Mouse (Mus musculus) heart, postnatal 10 days (tissue): Measurements from ENCODE around the gene Ip6k1. TPM values are rescaled to one million over a fixed set of nuclear protein-coding genes. Genes with fewer than 3 reads are reported as not detected.

Experiments
- DNase-seq, 2 experiments: peaks; one replicate each; pipeline ENCODE4 v3.0.0; 2021
- intact Hi-C: fragments of 180-260 bp; cut with DNase I; formaldehyde crosslinking; loops from one replicate; pipeline ENCODE4 v1.15.1; 2025
- microRNA-seq, 2 experiments: library from miRNA; unstranded; fragments of <30 nt; microRNA quantifications; one replicate each; pipeline ENCODE4 v1.2.0; 2022
- total RNA-seq, 2 experiments: library from RNA; stranded (reverse); gene quantifications; 2 replicates each; pipeline ENCODE4 v1.2.3; 2021

Ip6k1 gene
- total RNA-seq, 2 experiments from 2014 or later, result 53.4 to 55.2 TPM

- no peak for DNase-seq
- intact Hi-C loops, result no loop called here
Observed at GRCm38 (mm10) chr9:108085261-108085660, 83.0 kb downstream of the Ip6k1 start.

DNA sequence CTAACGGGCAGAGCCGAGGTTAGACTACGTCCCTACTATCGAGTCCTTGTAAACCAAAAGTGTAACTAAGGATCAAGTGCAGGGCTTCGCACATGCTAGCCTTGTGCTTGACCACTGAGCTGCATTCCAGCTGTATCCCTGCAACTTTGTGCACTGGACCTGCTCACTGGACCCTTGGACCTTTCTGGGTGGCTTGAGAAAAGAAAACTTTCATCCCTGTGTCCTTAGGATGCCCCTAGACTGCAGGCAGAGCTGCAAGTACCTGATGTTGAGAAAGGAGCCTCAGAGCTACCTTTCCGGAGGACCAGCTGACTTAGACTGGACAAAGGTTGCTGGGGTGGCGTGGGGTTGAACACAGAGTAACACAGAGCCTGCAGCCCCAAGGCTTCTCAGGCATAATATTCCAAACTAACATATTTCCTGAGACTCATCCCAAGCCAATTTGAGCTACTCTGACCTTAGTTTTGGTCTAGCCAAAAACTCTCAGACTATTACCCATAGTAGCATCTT, 88.4 kb downstream of the Ip6k1 start:
- intact Hi-C loops, result no loop called here
- no peak for DNase-seq

GRCm38 (mm10) chr9:108093586-108093985, 91.3 kb downstream of the Ip6k1 start:
- DNase-seq, result no peak

GRCm38 (mm10) chr9:108094184-108094941, 92.1 kb downstream of the Ip6k1 start, which contains the start of gene Apeh:
Gene Apeh (minus strand): TSS chr9:108094606.
- intact Hi-C loops, result no loop called here

More at GRCm38 (mm10) chr9:108093586-108093985, 91.3 kb downstream of the Ip6k1 start:
- intact Hi-C loops, result no loop called here

DNA sequence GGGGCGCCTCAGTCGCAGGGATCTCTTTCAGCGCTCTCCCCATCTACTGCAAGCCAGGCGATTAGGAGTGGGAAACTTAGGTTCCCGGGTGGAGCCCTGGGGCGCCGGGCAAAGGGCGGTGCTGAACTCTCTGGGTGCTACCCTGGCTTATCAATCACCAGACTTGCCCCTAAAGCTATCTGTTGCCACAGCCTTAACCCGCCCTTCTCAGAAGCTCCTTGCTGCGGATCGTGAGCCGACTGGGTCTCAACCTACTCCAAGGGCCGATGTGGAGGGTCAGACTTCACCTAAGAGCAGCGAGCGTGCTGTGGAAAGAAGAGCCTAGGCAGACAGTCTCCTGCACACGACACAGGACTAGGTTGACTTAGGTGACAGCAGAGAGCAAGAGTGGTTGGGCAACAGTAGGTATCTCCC, 92.7 kb downstream of the Ip6k1 start:
- intact Hi-C loops, result loop anchor here (1.0 to 5.0 kb wide), 3 partner anchors 42 to 189 kb away; no protein-coding TSS in a partner anchor
- DNase-seq, result peak; percentile 43 to 54

More at GRCm38 (mm10) chr9:108094184-108094941, 92.1 kb downstream of the Ip6k1 start, which contains the start of gene Apeh:
- DNase-seq, result peak; percentile 96 to 97

DNA sequence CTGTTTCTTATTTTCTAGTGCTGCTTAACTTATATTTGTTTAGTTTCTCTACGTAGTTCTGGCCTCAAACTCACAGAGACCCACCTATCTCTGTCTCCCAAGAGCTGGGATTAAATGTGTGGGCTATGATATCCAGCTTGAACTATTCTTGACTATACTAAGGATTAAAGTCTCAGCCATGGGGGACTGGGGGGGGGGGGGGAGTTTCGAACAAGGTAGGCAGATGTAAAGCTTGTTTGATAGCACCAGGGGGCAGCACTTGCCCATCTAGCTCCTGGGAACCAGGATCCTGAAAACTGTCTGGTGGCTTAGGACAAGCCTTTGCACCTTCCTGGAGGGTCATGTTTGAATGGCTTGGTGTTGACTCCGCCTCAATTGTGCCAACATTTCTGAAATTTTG, 93.2 kb downstream of the Ip6k1 start:
- intact Hi-C loops, result loop anchor here (1.0 to 5.0 kb wide), 3 partner anchors 42 to 189 kb away; no protein-coding TSS in a partner anchor
- peak; percentile 74 to 83 for DNase-seq

- intact Hi-C loops, result loop anchor here (1.0 to 5.0 kb wide), 3 partner anchors 41 to 188 kb away; no protein-coding TSS in a partner anchor
- no peak for DNase-seq
Observed at GRCm38 (mm10) chr9:108095949-108096712, 93.8 kb downstream of the Ip6k1 start.

Small RNA genes within 50 kb of the gene (microRNA-seq; reads per million reads assigned to microRNA genes)
- 0 reads per million in 2 experiments for gene Mir7088

Other genes with a start within 250 kb of the Ip6k1 start
- gene Rbm5, start 231.5 kb upstream of the Ip6k1 start, total RNA-seq, result 10 to 100 TPM; 57.8 to 66.6 TPM
- 10 to 100 TPM; 34.6 to 38.3 TPM for gene Rbm6, start 129.3 kb upstream of the Ip6k1 start, total RNA-seq
- 1 to 10 TPM; 7.6 to 9.6 TPM for gene Mon1a, start 114.3 kb upstream of the Ip6k1 start, total RNA-seq
- 1 to 10 TPM; 2.5 to 3.7 TPM for gene Mst1r, start 95.6 kb upstream of the Ip6k1 start, total RNA-seq
- gene Actl11, start 74.0 kb upstream of the Ip6k1 start, total RNA-seq, result not detected
- gene Camkv, start 66.8 kb upstream of the Ip6k1 start, total RNA-seq, result under 1 TPM; 0.14 to 0.37 TPM
- 1 to 10 TPM; 3.3 to 4.0 TPM for gene Traip, start 52.4 kb upstream of the Ip6k1 start, total RNA-seq
- 10 to 100 TPM; 13.4 to 15.7 TPM for gene Uba7, start 27.0 kb upstream of the Ip6k1 start, total RNA-seq
- under 1 TPM; 0.36 to 0.50 TPM for gene Gm20661, start 19.4 kb upstream of the Ip6k1 start, total RNA-seq
- 10 to 100 TPM; 23.3 to 28.0 TPM for gene Inka1, start 16.6 kb upstream of the Ip6k1 start, total RNA-seq
- 1 to 10 TPM; 2.0 TPM for gene Cdhr4, start 10.0 kb upstream of the Ip6k1 start, total RNA-seq
- gene Gm20662, start 6.2 kb upstream of the Ip6k1 start, total RNA-seq, result 1 to 10 TPM in 1 of 2 experiments, not detected in 1; 1.3 TPM
- 10 to 100 TPM; 10.7 to 14.7 TPM for gene Gmppb, start 46.7 kb downstream of the Ip6k1 start, total RNA-seq
- 1 to 10 TPM; 1.9 to 2.2 TPM for gene Amigo3, start 50.7 kb downstream of the Ip6k1 start, total RNA-seq
- not detected for gene Mst1, start 77.9 kb downstream of the Ip6k1 start, total RNA-seq
- gene Rnf123, start 80.8 kb downstream of the Ip6k1 start, total RNA-seq, result 10 to 100 TPM; 62.5 to 83.1 TPM
- gene Apeh, start 92.1 kb downstream of the Ip6k1 start, total RNA-seq, result 10 to 100 TPM; 44.6 to 53.1 TPM
- under 1 TPM; 0.05 to 0.07 TPM for gene Bsn, start 187.9 kb downstream of the Ip6k1 start, total RNA-seq